Mouse (Mus musculus): Measurements from ENCODE around the gene Ms4a4b.
"Not testable (repeated sequence)": the region's sequence is repeated elsewhere in the genome, so short reads cannot be mapped to it uniquely, and the experiment has no call there.

DNA sequence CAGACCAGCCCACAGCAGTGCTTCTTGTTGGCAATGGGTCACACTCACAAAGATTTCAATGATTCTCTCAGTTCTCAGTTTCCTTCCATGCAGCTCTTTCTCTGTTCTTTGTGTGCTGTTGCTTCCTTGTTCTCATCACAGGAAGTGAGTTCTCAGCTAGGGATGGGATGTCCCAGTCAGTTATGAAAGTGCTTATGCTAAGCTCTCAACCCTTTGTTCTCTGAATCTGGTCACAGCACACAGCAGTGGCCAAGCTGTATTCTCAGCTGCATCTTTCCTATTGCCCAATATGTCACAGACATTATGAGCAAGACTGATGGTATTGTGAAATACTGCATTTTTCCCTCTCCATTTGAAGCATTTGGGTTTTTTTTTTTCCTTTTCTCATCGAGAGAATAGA lies 21.4 kb downstream of the Ms4a4b start:
- TF ChIP-seq CTCF (conservative IDR thresholded peaks at IDR 0.05 in 1 of 2, IDR thresholded peaks at IDR 0.05 in 1 of 2; ENCODE audit: low read depth in 2 of 2, low read length in 2 of 2); GABPA (IDR thresholded peaks at IDR 0.05; ENCODE audit: insufficient replicate concordance, low read depth, low read length); TCF12 (IDR thresholded peaks at IDR 0.05; ENCODE audit: low read depth, low read length); POLR2AphosphoS2 (IDR thresholded peaks at IDR 0.05; ENCODE audit: low read depth, low read length); MAX (IDR thresholded peaks at IDR 0.05; ENCODE audit: low read length); POLR2A (IDR thresholded peaks at IDR 0.05; ENCODE audit: low read depth, low read length): not testable (repeated sequence)
